Mouse (Mus musculus) brain, embryonic 14.5 days (tissue): ENCODE results near the gene Srgap3. TPM values are rescaled to one million over a fixed set of nuclear protein-coding genes. Genes with fewer than 3 reads are reported as not detected.

Source experiments
- DNase-seq: peaks from one replicate; pipeline ENCODE4 v3.0.0-alpha.2; 2011; ENCODE audit warnings: low read depth
- CTCF ChIP-seq: fragments of 200-500 bp; IDR thresholded peaks from 2 replicates; pipeline ENCODE4 v1.5.1; 2012; ENCODE audit warnings: inconsistent platforms, mild to moderate bottlenecking, moderate library complexity, borderline replicate concordance; ENCODE audit not compliant: insufficient read depth, insufficient read length; ENCODE audit errors: extremely low read depth
- POLR2A ChIP-seq: fragments of 200-500 bp; IDR thresholded peaks from 2 replicates; pipeline ENCODE4 v1.6.1; 2012; ENCODE audit warnings: mild to moderate bottlenecking, inconsistent platforms, borderline replicate concordance; ENCODE audit not compliant: poor library complexity, insufficient read depth, insufficient read length, severe bottlenecking; ENCODE audit errors: extremely low read depth
- polyA plus RNA-seq: library from polyadenylated mRNA; depleted of rRNA; stranded (reverse); fragments of >200 nt; gene quantifications from 2 replicates; pipeline ENCODE4 v1.2.3, GENCODE M21; 2012; rRNA removed

Srgap3 gene
- polyA plus RNA-seq, 1 experiment, result 112 TPM

DNA sequence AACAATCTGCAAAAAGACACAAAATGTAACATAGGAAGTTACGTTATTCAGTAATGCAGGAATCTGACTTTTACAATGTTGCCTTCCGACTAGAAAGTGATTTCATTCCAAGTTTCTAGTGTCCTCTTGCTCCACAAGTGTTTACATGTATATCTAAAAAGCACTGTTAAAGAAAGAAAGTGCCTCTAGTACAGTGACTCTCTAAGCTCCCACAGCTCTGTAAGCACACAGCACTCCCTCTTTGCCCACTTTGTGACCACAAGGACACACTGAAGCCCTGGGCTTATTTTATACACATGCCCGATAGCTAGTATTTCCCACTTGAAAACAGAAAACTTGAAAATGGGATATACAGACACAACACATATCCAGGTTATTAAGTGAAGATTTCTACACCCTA lies 259.0 kb downstream of the Srgap3 start:
- TF ChIP-seq CTCF, result no peak
- TF ChIP-seq POLR2A, result no peak
- DNase-seq, result no peak

DNA sequence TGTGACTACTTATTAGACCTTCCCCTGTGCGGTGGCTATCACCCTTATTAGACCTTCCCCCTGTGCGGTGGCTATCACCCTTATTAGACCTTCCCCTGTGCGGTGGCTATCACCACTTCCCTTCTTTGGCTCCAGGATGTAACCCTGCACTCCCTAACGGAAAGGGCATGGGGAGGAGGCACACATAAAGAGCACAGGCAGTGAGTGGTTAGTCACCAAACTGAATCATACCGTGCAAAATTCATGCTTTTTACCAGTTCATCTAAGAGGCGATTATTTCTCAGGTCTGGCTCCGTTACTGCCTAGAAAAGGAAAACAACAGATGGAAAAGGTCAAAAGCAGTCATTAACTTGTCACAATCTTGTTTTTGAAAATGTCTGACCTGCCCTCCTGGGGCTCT lies 260.6 kb downstream of the Srgap3 start:
- no peak for DNase-seq
- no peak for TF ChIP-seq CTCF
- TF ChIP-seq POLR2A, result no peak

DNA sequence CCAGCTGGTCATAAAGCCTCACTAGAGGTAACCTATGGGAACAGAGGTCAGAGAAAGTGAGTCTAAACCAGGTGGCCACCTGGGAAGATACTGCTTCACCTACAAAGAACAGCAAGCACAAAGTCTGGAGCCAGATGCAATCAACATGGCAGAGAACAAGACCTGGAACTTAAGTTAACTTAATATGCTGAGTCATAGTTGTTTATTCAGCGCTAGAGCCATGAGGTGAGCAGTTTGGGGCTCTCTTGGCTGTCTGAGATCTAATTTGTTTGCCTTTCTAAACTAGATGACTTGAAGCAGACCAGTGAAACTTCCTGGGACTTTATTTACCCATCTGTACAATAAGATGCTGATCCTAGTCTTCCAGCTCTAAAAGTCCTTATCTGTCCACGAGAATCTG lies 263.0 kb downstream of the Srgap3 start:
- TF ChIP-seq CTCF (no peak), POLR2A (no peak)
- no peak for DNase-seq

Other genes starting within 250 kb of the Srgap3 start
- gene Thumpd3, start 99.0 kb upstream of the Srgap3 start, polyA plus RNA-seq, result 28.5 and 29.4 TPM in 2 replicates
- gene Setd5, start 130.1 kb upstream of the Srgap3 start, polyA plus RNA-seq, result 55.2 and 77.4 TPM in 2 replicates
- 55.7 and 93.3 TPM in 2 replicates for gene Lhfpl4, start 248.1 kb upstream of the Srgap3 start, polyA plus RNA-seq